Mouse (Mus musculus): Measurements from ENCODE around the gene Xylb.

DNA sequence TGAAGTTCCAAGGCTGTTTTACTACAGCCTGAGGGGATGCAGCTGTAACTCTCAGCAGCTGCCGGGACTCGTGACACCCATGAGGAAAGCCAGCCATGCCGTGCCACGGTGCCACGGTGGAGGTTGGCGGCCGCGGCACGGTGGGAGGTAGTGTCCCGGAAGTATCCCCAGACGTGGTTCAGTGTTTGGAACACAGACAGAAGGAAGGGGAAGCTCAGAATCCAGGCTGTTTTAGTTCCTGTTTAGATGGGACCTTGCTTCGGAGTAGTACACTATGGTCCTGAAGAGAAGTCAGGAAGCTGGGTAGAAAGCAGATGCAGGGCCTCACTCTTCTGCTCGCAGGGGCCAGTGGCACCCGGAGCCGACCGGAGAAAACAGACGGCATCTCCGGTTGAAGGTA, 60.8 kb downstream of the Xylb start:
- TF ChIP-seq CTCF (conservative IDR thresholded peaks at IDR 0.05; ENCODE audit: insufficient read depth, insufficient read length, low read depth, low read length) (no peak), POLR2A (IDR thresholded peaks at IDR 0.05; ENCODE audit: low read depth, low read length) (no peak)
